Mouse (Mus musculus): ENCODE data around the gene Pdcd4. TPM values are rescaled to one million over a fixed set of nuclear protein-coding genes. Genes with fewer than 3 reads are reported as not detected.
"Not testable (repeated sequence)": the region's sequence is repeated elsewhere in the genome, so short reads cannot be mapped to it uniquely, and the experiment has no call there.

The Pdcd4 gene
- polyA plus RNA-seq, 1 experiment from 2014 or later = 17.8 TPM

- peak overlapping the region; percentile 93 for H3K4me2 ChIP-seq
- H3K27me3 ChIP-seq = no peaks in the 10 kb centered on the region
- no peaks in the 10 kb centered on the region for H3K9me3 ChIP-seq (replicated peaks)
- peak overlapping the region; percentile 89 for H3K9ac ChIP-seq
- peak; percentile 96 for ATAC-seq (ENCODE audit: insufficient read depth)
- under 1% methylated on average over 60 of the region's 61 CpGs for WGBS (ENCODE audit: insufficient replicate concordance)
- H3K27ac ChIP-seq (replicated peaks) = peak overlapping the region; percentile 92
- H3K4me1 ChIP-seq (replicated peaks) = peaks cover 60% of the 10 kb centered on the region
- H3K36me3 ChIP-seq (replicated peaks) = no peaks in the 10 kb centered on the region
- H3K4me3 ChIP-seq (replicated peaks) = peak overlapping the region; percentile 94
These were observed 10.9 kb downstream of the Pdcd4 start for GRCm38 (mm10) chr19:53902739-53903487.

GRCm38 (mm10) chr19:53903507-53904321 is 11.7 kb downstream of the Pdcd4 start:
- ATAC-seq (ENCODE audit: insufficient read depth) = peak; percentile 67
- under 1% methylated on average over 82 of the region's 83 CpGs for WGBS (ENCODE audit: insufficient replicate concordance)
- peak overlapping the region; percentile 94 for H3K4me3 ChIP-seq (replicated peaks)

GRCm38 (mm10) chr19:53904833-53905480 is 12.9 kb downstream of the Pdcd4 start:
- ATAC-seq (ENCODE audit: insufficient read depth) = no peak
- Histone ChIP-seq H3K4me1 (replicated peaks) (peaks cover 50% of the 10 kb centered on the region), H3K27me3 (no peaks in the 10 kb centered on the region), H3K4me3 (replicated peaks) (peak overlapping the region; percentile 94), H3K9me3 (replicated peaks) (no peaks in the 10 kb centered on the region), H3K36me3 (replicated peaks) (peaks cover 8% of the 10 kb centered on the region; the same call in 1 of the 2 replicates), H3K4me2 (peak overlapping the region; percentile 93), H3K9ac (no peak overlapping the region; the same call in 1 of the 2 replicates), H3K27ac (replicated peaks) (peak overlapping the region; percentile 91)
- 29% methylated on average over 7 of the region's 7 CpGs for WGBS (ENCODE audit: insufficient replicate concordance)

More at GRCm38 (mm10) chr19:53903507-53904321, 11.7 kb downstream of the Pdcd4 start:
- Histone ChIP-seq H3K27me3 (no peaks in the 10 kb centered on the region), H3K4me1 (replicated peaks) (peaks cover 53% of the 10 kb centered on the region), H3K27ac (replicated peaks) (peak overlapping the region; percentile 91), H3K9me3 (replicated peaks) (no peaks in the 10 kb centered on the region), H3K4me2 (peak overlapping the region; percentile 93), H3K9ac (peak overlapping the region; percentile 89), H3K36me3 (replicated peaks) (no peaks in the 10 kb centered on the region; the same call in 1 of the 2 replicates)

GRCm38 (mm10) chr19:53906033-53906702 is 14.1 kb downstream of the Pdcd4 start:
- WGBS (ENCODE audit: insufficient replicate concordance) = 36% methylated on average over 6 of the region's 6 CpGs
- H3K9me3 ChIP-seq (replicated peaks) = no peaks in the 10 kb centered on the region
- H3K4me1 ChIP-seq (replicated peaks) = peaks cover 42% of the 10 kb centered on the region
- 0 out of 2 replicates have a peak overlapping the region, but pooled peaks have one; percentile 91 for H3K27ac ChIP-seq (replicated peaks)
- peak overlapping the region; percentile 93 for H3K4me2 ChIP-seq
- H3K4me3 ChIP-seq (replicated peaks) = peak overlapping the region; percentile 31
- ATAC-seq (ENCODE audit: insufficient read depth) = no peak
- H3K36me3 ChIP-seq (replicated peaks) = peaks cover 8% of the 10 kb centered on the region; the same call in 1 of the 2 replicates
- no peaks in the 10 kb centered on the region for H3K27me3 ChIP-seq
- no peak overlapping the region; the same call in 1 of the 2 replicates for H3K9ac ChIP-seq

DNA sequence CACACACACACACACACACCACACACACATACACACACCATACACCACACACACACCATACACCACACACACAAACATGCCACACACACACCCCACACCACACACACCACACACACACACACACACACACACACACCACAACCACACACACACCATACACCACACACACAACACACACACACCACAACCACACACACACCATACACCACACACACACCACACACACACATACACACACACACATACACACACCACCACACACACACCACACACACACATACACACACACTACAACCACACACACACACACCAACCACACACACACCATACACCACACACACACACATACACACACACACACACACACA is 14.7 kb downstream of the Pdcd4 start:
- peaks cover 36% of the 10 kb centered on the region for H3K4me1 ChIP-seq (replicated peaks)
- not testable (repeated sequence) for H3K9ac ChIP-seq; H3K27ac ChIP-seq (replicated peaks); H3K36me3 ChIP-seq (replicated peaks); H3K27me3 ChIP-seq; ATAC-seq (ENCODE audit: insufficient read depth); H3K4me3 ChIP-seq (replicated peaks); H3K9me3 ChIP-seq (replicated peaks); H3K4me2 ChIP-seq

- peaks cover 59% of the 10 kb centered on the region for H3K36me3 ChIP-seq (replicated peaks)
- H3K27ac ChIP-seq (replicated peaks) = no peak overlapping the region
- peaks cover 4% of the 10 kb centered on the region; the same call in 1 of the 2 replicates for H3K4me1 ChIP-seq (replicated peaks)
- H3K4me2 ChIP-seq = no peak overlapping the region
- 84% methylated on average over 4 of the region's 4 CpGs for whole genome bisulfite sequencing (ENCODE audit: insufficient replicate concordance)
- no peak overlapping the region for H3K4me3 ChIP-seq (replicated peaks)
- H3K27me3 ChIP-seq = no peaks in the 10 kb centered on the region
- ATAC-seq (ENCODE audit: insufficient read depth) = peak; percentile 40; the same call in 1 of the 2 replicates
- no peak overlapping the region for H3K9ac ChIP-seq
- H3K9me3 ChIP-seq (replicated peaks) = no peaks in the 10 kb centered on the region
These were observed 22.9 kb downstream of the Pdcd4 start for GRCm38 (mm10) chr19:53914950-53915349.

DNA sequence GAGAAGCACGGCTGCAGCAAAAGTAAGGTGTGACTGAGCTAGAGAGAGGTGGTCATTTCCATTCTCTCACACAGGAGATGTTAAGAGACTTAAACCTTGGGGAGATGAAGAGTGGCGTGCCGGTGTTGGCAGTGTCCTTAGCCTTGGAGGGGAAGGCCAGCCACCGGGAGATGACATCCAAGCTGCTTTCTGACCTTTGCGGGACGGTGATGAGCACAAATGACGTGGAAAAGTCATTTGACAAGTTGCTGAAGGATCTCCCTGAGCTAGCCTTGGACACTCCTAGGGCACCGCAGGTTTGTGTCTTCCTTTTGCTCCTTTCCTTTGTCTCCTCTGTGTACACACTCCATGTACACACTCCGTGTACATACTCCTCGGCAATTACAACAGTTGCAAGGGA is 27.5 kb downstream of the Pdcd4 start:
- no peaks in the 10 kb centered on the region for H3K9me3 ChIP-seq (replicated peaks)
- no peak overlapping the region for H3K4me3 ChIP-seq (replicated peaks)
- no peak overlapping the region for H3K27ac ChIP-seq (replicated peaks)
- no peak for ATAC-seq (ENCODE audit: insufficient read depth)
- H3K27me3 ChIP-seq = no peaks in the 10 kb centered on the region
- WGBS (ENCODE audit: insufficient replicate concordance) = 77% methylated on average over 10 of the region's 10 CpGs
- peaks cover 58% of the 10 kb centered on the region for H3K36me3 ChIP-seq (replicated peaks)
- H3K9ac ChIP-seq = no peak overlapping the region
- H3K4me2 ChIP-seq = no peak overlapping the region
- peaks cover 4% of the 10 kb centered on the region; the same call in 1 of the 2 replicates for H3K4me1 ChIP-seq (replicated peaks)

GRCm38 (mm10) chr19:53921996-53922395 is 30.0 kb downstream of the Pdcd4 start:
- H3K9ac ChIP-seq; H3K27ac ChIP-seq (replicated peaks); H3K4me1 ChIP-seq (replicated peaks); H3K4me2 ChIP-seq; H3K4me3 ChIP-seq (replicated peaks); ATAC-seq (ENCODE audit: insufficient read depth); H3K9me3 ChIP-seq (replicated peaks); H3K27me3 ChIP-seq: not testable (repeated sequence)
- WGBS (ENCODE audit: insufficient replicate concordance) = 86% methylated on average over 3 of the region's 3 CpGs
- peaks cover 65% of the 10 kb centered on the region for H3K36me3 ChIP-seq (replicated peaks)

GRCm38 (mm10) chr19:53925338-53925751 is 33.3 kb downstream of the Pdcd4 start:
- Histone ChIP-seq H3K9me3 (replicated peaks) (no peaks in the 10 kb centered on the region), H3K4me2 (no peak overlapping the region), H3K27me3 (no peaks in the 10 kb centered on the region), H3K27ac (replicated peaks) (no peak overlapping the region), H3K4me1 (replicated peaks) (no peaks in the 10 kb centered on the region), H3K9ac (no peak overlapping the region), H3K36me3 (replicated peaks) (peaks cover 48% of the 10 kb centered on the region), H3K4me3 (replicated peaks) (no peak overlapping the region)
- no peak for ATAC-seq (ENCODE audit: insufficient read depth)
- WGBS (ENCODE audit: insufficient replicate concordance) = 79% methylated on average over 2 of the region's 2 CpGs

- no peak overlapping the region for H3K9ac ChIP-seq
- H3K9me3 ChIP-seq (replicated peaks) = no peaks in the 10 kb centered on the region
- 79% methylated on average over 1 of the region's 1 CpGs for WGBS (ENCODE audit: insufficient replicate concordance)
- no peaks in the 10 kb centered on the region for H3K4me1 ChIP-seq (replicated peaks)
- H3K27me3 ChIP-seq = no peaks in the 10 kb centered on the region
- H3K36me3 ChIP-seq (replicated peaks) = peaks cover 51% of the 10 kb centered on the region
- ATAC-seq (ENCODE audit: insufficient read depth) = no peak
- no peak overlapping the region for H3K4me2 ChIP-seq
- no peak overlapping the region for H3K4me3 ChIP-seq (replicated peaks)
- no peak overlapping the region for H3K27ac ChIP-seq (replicated peaks)
These were observed 34.7 kb downstream of the Pdcd4 start for GRCm38 (mm10) chr19:53926705-53927104.

Measured in liver, embryonic 15.5 days (tissue).